Mouse (Mus musculus) gastrocnemius, postnatal 10 days (tissue): ENCODE data around the gene Calm3. TPM values are rescaled to one million over a fixed set of nuclear protein-coding genes. Genes with fewer than 3 reads are reported as not detected.

Source experiments
- total RNA-seq, 2 experiments: library from RNA; stranded (reverse); gene quantifications; 2 replicates each; pipeline ENCODE4 v1.2.3; 2021

Gene Calm3
- total RNA-seq, 2 experiments from 2014 or later: 255 to 271 TPM

Other genes with a start within 250 kb of the Calm3 start
- not detected for gene Ceacam15, start 248.4 kb downstream of the Calm3 start, total RNA-seq
- gene Ceacam9, start 202.2 kb downstream of the Calm3 start, total RNA-seq: not detected
- gene Ap2s1, start 185.7 kb downstream of the Calm3 start, total RNA-seq: 10 to 100 TPM; 65.4 to 71.9 TPM
- 10 to 100 TPM; 32.5 to 34.9 TPM for gene Slc1a5, start 142.8 kb downstream of the Calm3 start, total RNA-seq
- 10 to 100 TPM; 42.3 to 46.1 TPM for gene Strn4, start 108.2 kb downstream of the Calm3 start, total RNA-seq
- 10 to 100 TPM; 23.2 to 23.3 TPM for gene Fkrp, start 107.4 kb downstream of the Calm3 start, total RNA-seq
- gene Prkd2, start 81.2 kb downstream of the Calm3 start, total RNA-seq: 10 to 100 TPM in 1 of 2 experiments, 1 to 10 TPM in 1; 9.8 to 14.0 TPM
- 10 to 100 TPM in 1 of 2 experiments, 1 to 10 TPM in 1; 9.5 to 10.9 TPM for gene Dact3, start 48.8 kb downstream of the Calm3 start, total RNA-seq
- 1 to 10 TPM; 1.3 to 2.7 TPM for gene Gng8, start 32.3 kb downstream of the Calm3 start, total RNA-seq
- 1 to 10 TPM; 1.8 to 2.9 TPM for gene Ptgir, start 17.6 kb downstream of the Calm3 start, total RNA-seq
- gene Pnmal2, start 20.6 kb upstream of the Calm3 start, total RNA-seq: 10 to 100 TPM; 20.6 to 24.5 TPM
- gene Pnmal1, start 35.6 kb upstream of the Calm3 start, total RNA-seq: under 1 TPM; 0.16 to 0.21 TPM
- under 1 TPM in 1 of 2 experiments, not detected in 1; 0.16 TPM for gene Gm42372, start 59.0 kb upstream of the Calm3 start, total RNA-seq
- 10 to 100 TPM; 10.7 to 13.3 TPM for gene Ccdc8, start 68.6 kb upstream of the Calm3 start, total RNA-seq
- 10 to 100 TPM; 54.1 to 69.8 TPM for gene Ppp5c, start 103.8 kb upstream of the Calm3 start, total RNA-seq
- gene Hif3a, start 138.3 kb upstream of the Calm3 start, total RNA-seq: 1 to 10 TPM; 1.9 to 3.1 TPM
- under 1 TPM; 0.05 to 0.14 TPM for gene Psg16, start 149.9 kb upstream of the Calm3 start, total RNA-seq
- gene Ceacam3, start 226.2 kb upstream of the Calm3 start, total RNA-seq: not detected